Mouse (Mus musculus) lung, postnatal 0 days (tissue): Measurements from ENCODE around the gene Rundc1.

Source experiments
- CTCF ChIP-seq: IDR thresholded peaks from 2 replicates; pipeline ENCODE4 v1.5.1; 2016; ENCODE audit warnings: antibody characterized with exemption, mild to moderate bottlenecking
- EP300 ChIP-seq: IDR thresholded peaks from 2 replicates; pipeline ENCODE4 v1.6.1; 2016; ENCODE audit warnings: antibody characterized with exemption, mild to moderate bottlenecking, control low read depth

DNA sequence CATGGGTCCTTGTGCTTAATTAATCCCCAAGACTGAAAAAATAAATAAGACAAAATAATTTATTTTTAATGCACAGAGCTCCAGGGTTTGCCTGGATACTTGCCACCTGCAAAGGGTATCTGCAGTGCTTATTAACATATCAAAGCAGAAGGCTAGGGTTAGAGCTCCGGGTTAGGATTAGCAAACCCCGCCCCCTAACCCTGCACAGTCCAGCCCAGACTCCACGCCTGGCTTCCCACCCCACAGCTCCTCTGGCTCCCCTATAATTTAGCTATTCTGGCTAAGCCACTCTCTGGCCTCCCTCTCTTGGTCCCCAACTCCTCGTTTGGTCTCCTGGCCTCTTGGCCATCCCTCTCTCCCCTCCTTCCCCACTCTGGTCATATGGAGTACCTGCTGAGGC, 43.1 kb upstream of the Rundc1 start:
- TF ChIP-seq CTCF (no peak), EP300 (no peak)
